Mouse (Mus musculus) brain, embryonic 14.5 days (tissue): ENCODE data around the gene Umps.

Experiments used
- CTCF ChIP-seq: fragments of 200-500 bp; IDR thresholded peaks from 2 replicates; pipeline ENCODE4 v1.5.1; 2012; ENCODE audit warnings: inconsistent platforms, mild to moderate bottlenecking, moderate library complexity, borderline replicate concordance; ENCODE audit not compliant: insufficient read depth, insufficient read length; ENCODE audit errors: extremely low read depth
- POLR2A ChIP-seq: fragments of 200-500 bp; IDR thresholded peaks from 2 replicates; pipeline ENCODE4 v1.6.1; 2012; ENCODE audit warnings: mild to moderate bottlenecking, inconsistent platforms, borderline replicate concordance; ENCODE audit not compliant: poor library complexity, insufficient read depth, insufficient read length, severe bottlenecking; ENCODE audit errors: extremely low read depth

GRCm38 (mm10) chr16:33986993-33987392, 20.2 kb upstream of the Umps start:
- TF ChIP-seq CTCF (no peak), POLR2A (no peak)
